Mouse (Mus musculus): ENCODE results near the gene Lrsam1. TPM values are rescaled to one million over a fixed set of nuclear protein-coding genes. Genes with fewer than 3 reads are reported as not detected.

Gene Lrsam1
- polyA plus RNA-seq, 1 experiment from 2014 or later, result 9.7 TPM

- H3K27ac ChIP-seq, result no peak overlapping the region
- H3K4me1 ChIP-seq, result peaks cover 8% of the 10 kb centered on the region; the same call in 1 of the 2 replicates
- H3K27me3 ChIP-seq, result no peaks in the 10 kb centered on the region
- H3K9me3 ChIP-seq, result no peaks in the 10 kb centered on the region
- WGBS, result 86% methylated on average over 15 of the region's 15 CpGs
- no peak overlapping the region for H3K4me2 ChIP-seq
- peaks cover 85% of the 10 kb centered on the region for H3K36me3 ChIP-seq
- ATAC-seq (ENCODE audit: borderline replicate concordance, extremely low read depth, low FRiP score, low TSS enrichment), result no peak
- no peak overlapping the region for H3K4me3 ChIP-seq
- no peak overlapping the region for H3K9ac ChIP-seq
Measured at GRCm38 (mm10) chr2:32921801-32922380, 39.5 kb downstream of the Lrsam1 start.

- Histone ChIP-seq H3K36me3 (peaks cover 88% of the 10 kb centered on the region), H3K9me3 (no peaks in the 10 kb centered on the region), H3K4me2 (no peak overlapping the region), H3K4me3 (no peak overlapping the region), H3K9ac (no peak overlapping the region), H3K27me3 (no peaks in the 10 kb centered on the region), H3K27ac (no peak overlapping the region), H3K4me1 (peaks cover 3% of the 10 kb centered on the region; the same call in 1 of the 2 replicates)
- no peak for ATAC-seq (ENCODE audit: borderline replicate concordance, extremely low read depth, low FRiP score, low TSS enrichment)
- 86% methylated on average over 7 of the region's 7 CpGs for WGBS
Measured at GRCm38 (mm10) chr2:32921235-32921634, 40.2 kb downstream of the Lrsam1 start.

GRCm38 (mm10) chr2:32918391-32918790 lies 43.0 kb downstream of the Lrsam1 start:
- no peak overlapping the region for H3K9ac ChIP-seq
- H3K9me3 ChIP-seq, result no peaks in the 10 kb centered on the region
- no peak for ATAC-seq (ENCODE audit: borderline replicate concordance, extremely low read depth, low FRiP score, low TSS enrichment)
- peaks cover 19% of the 10 kb centered on the region for H3K4me1 ChIP-seq
- no peak overlapping the region for H3K4me3 ChIP-seq
- WGBS, result 60% methylated on average over 9 of the region's 9 CpGs
- H3K27me3 ChIP-seq, result no peaks in the 10 kb centered on the region
- H3K36me3 ChIP-seq, result peaks cover 80% of the 10 kb centered on the region
- no peak overlapping the region for H3K27ac ChIP-seq
- no peak overlapping the region for H3K4me2 ChIP-seq

GRCm38 (mm10) chr2:32917526-32917925 lies 43.9 kb downstream of the Lrsam1 start:
- peaks cover 25% of the 10 kb centered on the region for H3K4me1 ChIP-seq
- peaks cover 79% of the 10 kb centered on the region for H3K36me3 ChIP-seq
- H3K27me3 ChIP-seq, result no peaks in the 10 kb centered on the region
- 66% methylated on average over 11 of the region's 11 CpGs for WGBS
- ATAC-seq (ENCODE audit: borderline replicate concordance, extremely low read depth, low FRiP score, low TSS enrichment), result no peak
- H3K4me3 ChIP-seq, result no peak overlapping the region
- no peak overlapping the region for H3K9ac ChIP-seq
- no peak overlapping the region for H3K27ac ChIP-seq
- no peak overlapping the region for H3K4me2 ChIP-seq
- H3K9me3 ChIP-seq, result no peaks in the 10 kb centered on the region

GRCm38 (mm10) chr2:32914896-32915295 lies 46.5 kb downstream of the Lrsam1 start:
- Histone ChIP-seq H3K9me3 (no peaks in the 10 kb centered on the region), H3K9ac (peak overlapping the region; percentile 3), H3K4me1 (peaks cover 41% of the 10 kb centered on the region), H3K36me3 (peaks cover 77% of the 10 kb centered on the region), H3K27me3 (no peaks in the 10 kb centered on the region), H3K27ac (peak overlapping the region; percentile 92), H3K4me3 (no peak overlapping the region), H3K4me2 (no peak overlapping the region)
- WGBS, result 33% methylated on average over 3 of the region's 3 CpGs
- ATAC-seq (ENCODE audit: borderline replicate concordance, extremely low read depth, low FRiP score, low TSS enrichment), result peak; percentile 78

- WGBS, result 71% methylated on average over 5 of the region's 5 CpGs
- Histone ChIP-seq H3K4me2 (no peak overlapping the region), H3K4me3 (no peak overlapping the region), H3K36me3 (peaks cover 72% of the 10 kb centered on the region), H3K27ac (peak overlapping the region; percentile 92), H3K9ac (peak overlapping the region; percentile 3), H3K9me3 (no peaks in the 10 kb centered on the region), H3K4me1 (peaks cover 41% of the 10 kb centered on the region), H3K27me3 (no peaks in the 10 kb centered on the region)
- ATAC-seq (ENCODE audit: borderline replicate concordance, extremely low read depth, low FRiP score, low TSS enrichment), result peak; percentile 10; the same call in 1 of the 2 replicates
Measured at GRCm38 (mm10) chr2:32914362-32914761, 47.1 kb downstream of the Lrsam1 start.

- Histone ChIP-seq H3K4me2 (no peak overlapping the region), H3K9ac (no peak overlapping the region), H3K4me3 (no peak overlapping the region), H3K4me1 (peaks cover 62% of the 10 kb centered on the region), H3K27me3 (no peaks in the 10 kb centered on the region), H3K9me3 (no peaks in the 10 kb centered on the region), H3K36me3 (peaks cover 51% of the 10 kb centered on the region), H3K27ac (0 out of 2 replicates have a peak overlapping the region, but pooled peaks have one; percentile 33)
- no peak for ATAC-seq (ENCODE audit: borderline replicate concordance, extremely low read depth, low FRiP score, low TSS enrichment)
- WGBS, result 28% methylated on average over 19 of the region's 19 CpGs
Measured at GRCm38 (mm10) chr2:32912210-32912804, 49.1 kb downstream of the Lrsam1 start.

GRCm38 (mm10) chr2:32911639-32912182 lies 49.7 kb downstream of the Lrsam1 start:
- 76% methylated on average over 7 of the region's 7 CpGs for WGBS
- Histone ChIP-seq H3K9ac (no peak overlapping the region), H3K4me1 (peaks cover 65% of the 10 kb centered on the region), H3K27ac (0 out of 2 replicates have a peak overlapping the region, but pooled peaks have one; percentile 33), H3K4me2 (no peak overlapping the region), H3K36me3 (peaks cover 48% of the 10 kb centered on the region), H3K9me3 (no peaks in the 10 kb centered on the region), H3K27me3 (no peaks in the 10 kb centered on the region), H3K4me3 (no peak overlapping the region)
- no peak for ATAC-seq (ENCODE audit: borderline replicate concordance, extremely low read depth, low FRiP score, low TSS enrichment)

- Histone ChIP-seq H3K4me1 (peaks cover 78% of the 10 kb centered on the region), H3K27ac (peak overlapping the region; percentile 96), H3K27me3 (no peaks in the 10 kb centered on the region), H3K9me3 (no peaks in the 10 kb centered on the region), H3K36me3 (peaks cover 32% of the 10 kb centered on the region), H3K9ac (peak overlapping the region; percentile 17), H3K4me3 (no peak overlapping the region), H3K4me2 (peak overlapping the region; percentile 41)
- ATAC-seq (ENCODE audit: borderline replicate concordance, extremely low read depth, low FRiP score, low TSS enrichment), result peak; percentile 44; the same call in 1 of the 2 replicates
- 12% methylated on average over 11 of the region's 11 CpGs for WGBS
Measured at GRCm38 (mm10) chr2:32908796-32909195, 52.6 kb downstream of the Lrsam1 start.

GRCm38 (mm10) chr2:32908272-32908671 lies 53.1 kb downstream of the Lrsam1 start:
- Histone ChIP-seq H3K9ac (0 out of 2 replicates have a peak overlapping the region, but pooled peaks have one; percentile 17), H3K36me3 (peaks cover 32% of the 10 kb centered on the region), H3K4me3 (no peak overlapping the region), H3K27ac (peak overlapping the region; percentile 96), H3K4me2 (peak overlapping the region; percentile 41), H3K9me3 (no peaks in the 10 kb centered on the region), H3K4me1 (peaks cover 82% of the 10 kb centered on the region), H3K27me3 (no peaks in the 10 kb centered on the region)
- 2% methylated on average over 6 of the region's 6 CpGs for WGBS
- ATAC-seq (ENCODE audit: borderline replicate concordance, extremely low read depth, low FRiP score, low TSS enrichment), result peak; percentile 82

GRCm38 (mm10) chr2:32907442-32907841 lies 54.0 kb downstream of the Lrsam1 start:
- Histone ChIP-seq H3K27ac (peak overlapping the region; percentile 96), H3K4me3 (no peak overlapping the region), H3K4me1 (peaks cover 76% of the 10 kb centered on the region), H3K36me3 (peaks cover 24% of the 10 kb centered on the region), H3K27me3 (no peaks in the 10 kb centered on the region), H3K9me3 (no peaks in the 10 kb centered on the region), H3K4me2 (no peak overlapping the region), H3K9ac (no peak overlapping the region)
- WGBS, result 47% methylated on average over 8 of the region's 8 CpGs
- ATAC-seq (ENCODE audit: borderline replicate concordance, extremely low read depth, low FRiP score, low TSS enrichment), result no peak

- Histone ChIP-seq H3K36me3 (peaks cover 11% of the 10 kb centered on the region), H3K9ac (no peak overlapping the region), H3K4me2 (no peak overlapping the region), H3K4me3 (no peak overlapping the region), H3K27me3 (no peaks in the 10 kb centered on the region), H3K4me1 (peaks cover 69% of the 10 kb centered on the region), H3K27ac (0 out of 2 replicates have a peak overlapping the region, but pooled peaks have one; percentile 39), H3K9me3 (no peaks in the 10 kb centered on the region)
- whole genome bisulfite sequencing, result 67% methylated on average over 8 of the region's 8 CpGs
- no peak for ATAC-seq (ENCODE audit: borderline replicate concordance, extremely low read depth, low FRiP score, low TSS enrichment)
Measured at GRCm38 (mm10) chr2:32905297-32905696, 56.1 kb downstream of the Lrsam1 start.

Data from lung, embryonic 15.5 days (tissue).